Mouse (Mus musculus) v-Abl transformed pro-B cells (cell line): Measurements from ENCODE around the gene Scg5.

Experiments
- in situ Hi-C, 2 experiments: fragments of 400-800 bp; cut with MboI; formaldehyde crosslinking; loops; one replicate each; pipeline ENCODE4 v1.15.1; 2025; ENCODE audit not compliant: unreplicated experiment in 2 of 2

Gene Scg5

DNA sequence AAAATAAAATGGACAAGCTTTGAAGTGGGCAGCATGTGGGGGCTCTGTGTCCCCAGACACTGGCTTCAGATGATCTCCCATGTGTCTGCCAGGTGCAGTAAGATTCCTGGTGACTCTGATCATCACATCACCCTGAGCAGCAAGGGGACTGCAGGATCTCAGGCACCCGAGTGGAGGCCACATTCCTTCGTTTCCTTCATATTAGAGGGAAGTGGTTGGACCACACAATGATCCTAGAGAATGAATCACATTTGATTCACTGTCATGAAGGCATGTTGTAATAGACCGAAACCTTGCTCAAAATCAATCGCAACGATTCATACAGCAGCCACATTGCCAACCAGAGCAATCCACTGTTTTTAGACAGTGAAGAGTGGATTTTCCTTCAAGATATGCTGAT is 64.0 kb downstream of the Scg5 start:
- in situ Hi-C loops = no loop called here

DNA sequence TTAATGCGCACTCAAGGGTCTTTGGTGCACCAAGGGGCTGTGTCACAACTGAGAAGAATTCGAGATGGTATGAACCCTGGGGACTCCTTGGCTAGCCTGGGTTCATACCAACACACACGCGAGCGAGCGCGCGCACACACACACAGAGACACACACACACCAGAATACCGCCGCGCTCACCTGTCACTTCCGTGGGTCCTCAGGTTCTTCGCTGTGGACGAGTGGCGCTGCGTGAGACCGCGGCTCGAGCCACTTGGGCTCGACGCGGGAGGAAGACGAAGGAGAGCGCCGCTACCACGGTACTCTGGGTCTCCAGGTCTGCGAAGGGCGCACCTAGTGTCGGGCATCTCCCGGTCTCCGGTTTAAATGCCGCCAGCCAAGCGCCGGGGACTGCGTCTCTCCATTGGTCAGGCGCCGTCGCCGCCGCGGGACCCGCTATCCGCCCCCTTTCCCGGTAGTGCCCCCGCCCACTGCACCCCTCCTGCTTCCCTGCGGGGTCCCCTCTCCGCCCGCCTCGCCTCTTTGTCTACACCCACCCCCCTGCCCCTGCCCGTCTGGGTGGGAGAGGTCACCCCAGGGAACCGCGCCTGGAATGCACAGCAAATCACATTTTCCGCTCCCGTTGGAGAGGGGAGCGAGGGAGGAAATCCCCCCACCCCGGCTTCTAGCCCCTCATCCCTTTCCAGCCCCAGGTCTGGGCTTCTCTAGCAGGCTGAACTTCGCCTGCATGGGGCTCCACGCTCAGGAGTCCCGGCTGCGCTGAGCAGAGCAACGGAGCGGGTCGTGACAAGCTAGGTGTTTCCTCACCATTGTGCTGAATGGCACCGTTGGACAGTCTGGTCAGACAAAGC is 70.4 kb downstream of the Scg5 start, which contains the start of gene Grem1:
Grem1 (minus strand) TSS at position 336 of the 851 bp plus-strand sequence.
- in situ Hi-C loops = no loop called here

- in situ Hi-C loops = no loop called here
These were observed 71.2 kb downstream of the Scg5 start for GRCm38 (mm10) chr2:113757525-113758310.

- in situ Hi-C loops = no loop called here
These were observed 71.9 kb downstream of the Scg5 start for GRCm38 (mm10) chr2:113756924-113757524.

DNA sequence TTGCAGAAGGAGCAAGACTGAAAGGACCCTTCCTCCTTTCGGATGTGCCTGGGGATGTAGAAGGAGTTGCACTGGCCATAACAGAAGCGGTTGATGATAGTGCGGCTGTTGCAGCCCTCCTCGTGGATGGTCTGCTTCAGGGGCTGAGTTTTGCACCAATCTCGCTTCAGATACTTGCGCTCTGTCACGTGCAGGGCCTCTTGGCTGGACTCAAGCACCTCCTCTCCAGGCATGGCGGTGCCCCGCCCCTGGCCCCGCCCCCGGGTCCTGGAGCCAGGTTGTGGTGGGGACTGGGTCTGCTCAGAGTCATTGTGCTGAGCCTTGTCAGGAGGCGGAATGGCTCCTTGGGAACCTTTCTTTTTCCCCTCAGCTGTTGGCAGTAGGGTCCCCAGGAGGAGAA is 79.2 kb downstream of the Scg5 start:
- in situ Hi-C loops = no loop called here

DNA sequence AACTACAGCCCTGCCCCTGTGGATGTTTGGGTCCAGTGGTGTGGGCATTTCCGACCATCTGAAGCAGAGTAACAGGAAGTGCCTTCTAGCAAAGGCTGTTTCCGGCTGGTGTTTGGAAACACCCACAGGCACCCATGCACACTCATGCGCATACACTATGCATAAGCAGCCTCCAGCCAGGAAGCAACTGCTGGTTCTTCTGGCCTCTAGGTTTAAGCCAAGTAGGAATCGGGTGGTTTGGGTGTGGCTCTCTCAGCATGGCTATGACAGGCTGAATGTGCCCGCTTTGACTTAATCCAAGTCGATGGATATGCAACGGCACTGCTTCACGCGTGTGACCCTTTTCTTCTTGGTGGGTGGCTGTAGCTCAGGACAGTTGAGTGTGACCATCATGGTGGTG is 79.6 kb downstream of the Scg5 start:
- in situ Hi-C loops = no loop called here

DNA sequence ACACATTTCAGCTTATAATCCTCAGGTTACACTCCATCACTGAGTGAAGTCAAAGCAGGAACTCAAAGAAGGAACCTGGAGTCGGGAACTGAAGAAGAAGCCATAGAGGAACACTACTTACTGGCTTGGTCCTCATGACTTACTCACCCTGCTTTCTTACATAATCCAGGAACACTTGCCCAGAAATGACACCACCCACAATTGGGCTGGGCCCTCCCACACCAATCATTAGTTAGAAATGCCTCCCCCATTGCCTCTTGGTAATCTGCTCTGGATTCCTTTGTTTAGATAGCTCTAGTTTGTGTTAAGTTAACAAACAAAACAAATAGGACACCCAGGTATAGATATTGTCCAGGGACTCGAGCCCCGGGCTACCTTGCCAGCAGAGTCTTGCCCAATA is 100.3 kb downstream of the Scg5 start:
- in situ Hi-C loops = no loop called here
